Mouse (Mus musculus) liver, embryonic 15.5 days (tissue): ENCODE data around the gene Obp2b. TPM values are rescaled to one million over a fixed set of nuclear protein-coding genes. Genes with fewer than 3 reads are reported as not detected.

ENCODE experiments used
- ATAC-seq: fragments of 200-750 bp; cut with Nextera tagmentation; 2 replicates; pipeline ENCODE4 v1.8.0; 2017; ENCODE audit warnings: moderate number of reproducible peaks, mild to moderate bottlenecking, moderate library complexity; ENCODE audit not compliant: insufficient read depth
- H3K27ac ChIP-seq: fragments of 300-500 bp; sonication (generic); replicated peaks from 2 replicates; pipeline ENCODE4 v1.5.1; 2015; ENCODE audit warnings: mild to moderate bottlenecking, inconsistent platforms
- H3K27me3 ChIP-seq: fragments of 300-500 bp; sonication (generic); 2 replicates; pipeline ENCODE4 v1.6.1; 2015; ENCODE audit warnings: mild to moderate bottlenecking, inconsistent platforms
- H3K36me3 ChIP-seq: fragments of 300-500 bp; sonication (generic); replicated peaks from 2 replicates; pipeline ENCODE4 v1.6.1; 2015; ENCODE audit warnings: moderate library complexity, mild to moderate bottlenecking, inconsistent platforms
- H3K4me1 ChIP-seq: fragments of 300-500 bp; sonication (generic); replicated peaks from 2 replicates; pipeline ENCODE4 v1.6.1; 2015; ENCODE audit warnings: inconsistent platforms
- H3K4me2 ChIP-seq: fragments of 300-500 bp; sonication (generic); 2 replicates; pipeline ENCODE4 v1.6.1; 2015; ENCODE audit warnings: moderate library complexity, mild to moderate bottlenecking, inconsistent platforms
- H3K4me3 ChIP-seq: fragments of 300-500 bp; sonication (generic); replicated peaks from 2 replicates; pipeline ENCODE4 v1.5.1; 2015; ENCODE audit warnings: mild to moderate bottlenecking, inconsistent platforms
- H3K9ac ChIP-seq: fragments of 300-500 bp; sonication (generic); 2 replicates; pipeline ENCODE4 v1.6.1; 2015; ENCODE audit warnings: moderate library complexity, mild to moderate bottlenecking, inconsistent platforms
- H3K9me3 ChIP-seq: fragments of 300-500 bp; sonication (generic); replicated peaks from 2 replicates; pipeline ENCODE4 v1.6.1; 2016; ENCODE audit warnings: inconsistent platforms
- WGBS: fragments of 180-500 bp; shearing (Covaris S2); methylation state at CpG from one replicate; pipeline ENCODE4 v1.1.7; 2015; ENCODE audit warnings: mixed read lengths; ENCODE audit not compliant: insufficient replicate concordance; 5-methylcytosine and 5-hydroxymethylcytosine counted together
- polyA plus RNA-seq: library from polyadenylated mRNA; unstranded; fragments of >200 nt; fragmentation: Nextera tagmentation; extraction: Ambion mirVana; gene quantifications from 2 replicates; pipeline ENCODE4 v1.2.1, GENCODE M21; 2015

Gene Obp2b
- polyA plus RNA-seq, 1 experiment from 2014 or later: not detected

GRCm38 (mm10) chr2:25717222-25717621 is 19.6 kb upstream of the Obp2b start:
- no peaks in the 10 kb centered on the region for H3K4me1 ChIP-seq
- H3K27ac ChIP-seq: no peak overlapping the region
- no peak overlapping the region for H3K4me3 ChIP-seq
- H3K9ac ChIP-seq: no peak overlapping the region
- no peaks in the 10 kb centered on the region for H3K27me3 ChIP-seq
- H3K36me3 ChIP-seq: no peaks in the 10 kb centered on the region
- H3K9me3 ChIP-seq: no peaks in the 10 kb centered on the region
- ATAC-seq: no peak
- no peak overlapping the region for H3K4me2 ChIP-seq

- Histone ChIP-seq H3K36me3 (no peaks in the 10 kb centered on the region), H3K9ac (no peak overlapping the region), H3K9me3 (no peaks in the 10 kb centered on the region), H3K27me3 (no peaks in the 10 kb centered on the region), H3K4me1 (no peaks in the 10 kb centered on the region), H3K4me2 (no peak overlapping the region), H3K4me3 (no peak overlapping the region), H3K27ac (no peak overlapping the region)
- no peak for ATAC-seq
- WGBS: 41% methylated on average over 2 of the region's 2 CpGs
Observed at GRCm38 (mm10) chr2:25733199-25733930, 3.4 kb upstream of the Obp2b start.

DNA sequence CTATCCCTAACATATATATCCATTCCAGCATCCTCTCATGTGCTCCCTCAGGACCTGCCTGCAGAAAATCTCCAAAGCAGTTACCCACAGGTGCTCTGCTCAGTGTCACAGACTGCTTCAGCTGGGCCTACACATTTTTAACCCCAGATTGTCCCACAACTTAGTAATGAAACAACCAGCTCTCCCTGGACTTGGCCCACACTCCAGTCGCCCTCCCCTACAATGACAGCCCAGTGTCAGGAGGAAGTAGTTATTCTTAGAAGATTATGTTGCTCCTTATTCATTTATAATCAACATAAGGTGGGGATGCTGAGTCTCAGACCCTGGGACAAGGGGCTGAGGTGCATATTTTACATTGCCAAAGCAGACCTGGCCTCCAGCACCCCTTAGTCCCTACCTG is 4.9 kb downstream of the Obp2b start:
- H3K9me3 ChIP-seq: no peaks in the 10 kb centered on the region
- H3K4me2 ChIP-seq: no peak overlapping the region
- H3K4me3 ChIP-seq: no peak overlapping the region
- H3K27me3 ChIP-seq: no peaks in the 10 kb centered on the region
- H3K36me3 ChIP-seq: no peaks in the 10 kb centered on the region
- no peak overlapping the region for H3K9ac ChIP-seq
- WGBS: 63% methylated on average over 1 of the region's 1 CpGs
- no peaks in the 10 kb centered on the region for H3K4me1 ChIP-seq
- H3K27ac ChIP-seq: no peak overlapping the region
- no peak for ATAC-seq

- no peak overlapping the region for H3K9ac ChIP-seq
Observed at GRCm38 (mm10) chr2:25754201-25754600, 17.4 kb downstream of the Obp2b start.

DNA sequence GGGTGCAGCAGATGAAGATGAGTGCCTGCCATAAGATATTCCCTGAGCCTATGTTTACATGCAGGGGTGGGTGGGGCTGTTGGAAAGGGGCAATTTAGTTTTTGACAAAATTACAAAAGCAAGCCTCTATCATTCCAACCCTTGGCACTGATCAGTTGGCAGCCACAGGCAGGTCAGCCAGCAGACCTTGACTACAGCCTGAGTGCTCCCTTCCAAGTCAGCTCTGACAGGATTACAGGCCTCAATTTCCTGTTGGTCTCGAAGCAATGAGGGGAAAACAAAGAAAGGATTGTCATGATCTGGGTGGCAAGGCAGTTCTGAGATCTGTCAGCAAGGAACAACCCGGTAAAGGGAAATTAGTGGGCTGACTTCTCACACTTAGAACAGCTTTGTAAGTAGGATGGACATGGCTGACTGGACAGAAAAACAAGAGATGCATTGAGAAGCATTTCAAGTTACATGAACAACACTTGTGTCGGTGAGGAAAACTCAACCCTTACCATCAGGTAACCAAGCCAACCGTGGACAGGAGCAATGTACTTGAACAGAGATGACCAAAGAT is 21.3 kb downstream of the Obp2b start:
- Histone ChIP-seq H3K27ac (no peak overlapping the region), H3K4me3 (no peak overlapping the region), H3K4me2 (no peak overlapping the region), H3K4me1 (no peaks in the 10 kb centered on the region), H3K36me3 (no peaks in the 10 kb centered on the region), H3K9ac (no peak overlapping the region), H3K27me3 (no peaks in the 10 kb centered on the region), H3K9me3 (no peaks in the 10 kb centered on the region)
- 44% methylated on average over 4 of the region's 4 CpGs for WGBS
- no peak for ATAC-seq

More at GRCm38 (mm10) chr2:25754201-25754600, 17.4 kb downstream of the Obp2b start:
- ATAC-seq: no peak
- Histone ChIP-seq H3K27ac (no peak overlapping the region), H3K4me3 (no peak overlapping the region), H3K27me3 (no peaks in the 10 kb centered on the region), H3K4me2 (no peak overlapping the region), H3K36me3 (no peaks in the 10 kb centered on the region), H3K9me3 (no peaks in the 10 kb centered on the region), H3K4me1 (no peaks in the 10 kb centered on the region)
- WGBS: 60% methylated on average over 1 of the region's 1 CpGs

- Histone ChIP-seq H3K4me3 (no peak within 1 kb of the TSS), H3K9ac (no peak within 1 kb of the TSS), H3K4me1 (no peaks in the 10 kb centered on the region), H3K27ac (no peak within 1 kb of the TSS), H3K36me3 (no peaks in the 10 kb centered on the region), H3K4me2 (no peak within 1 kb of the TSS), H3K27me3 (no peaks in the 10 kb centered on the region), H3K9me3 (no peaks in the 10 kb centered on the region)
- ATAC-seq: no peak
- WGBS: 28% methylated on average over 2 of the region's 2 CpGs
Observed at GRCm38 (mm10) chr2:25765269-25765668, 28.5 kb downstream of the Obp2b start, which contains the start of gene Lcn3. Lcn3 (plus strand) TSS chr2:25765569.

DNA sequence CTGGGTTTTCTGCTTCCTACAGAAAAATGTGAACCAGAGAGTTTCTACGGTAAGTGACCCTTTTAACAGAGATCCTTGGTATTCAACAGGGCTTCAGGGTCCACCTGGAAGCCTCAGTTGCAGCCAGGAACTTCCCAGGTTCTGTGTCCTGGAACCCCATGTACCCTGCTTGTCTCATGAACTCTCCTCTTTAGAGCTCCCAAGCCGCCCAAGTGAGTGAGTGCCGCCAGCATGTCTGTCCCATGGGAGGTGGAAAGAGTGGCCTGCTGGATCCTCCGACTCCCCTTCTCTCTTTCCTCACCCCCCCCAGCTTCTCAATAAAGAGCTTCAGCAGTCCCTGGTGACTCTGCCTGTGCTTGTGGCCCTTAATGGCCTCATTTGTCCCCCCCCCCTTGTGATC is 31.0 kb downstream of the Obp2b start:
- Histone ChIP-seq H3K36me3 (no peaks in the 10 kb centered on the region), H3K27ac (no peak overlapping the region), H3K4me1 (no peaks in the 10 kb centered on the region), H3K4me2 (no peak overlapping the region), H3K4me3 (no peak overlapping the region), H3K9ac (no peak overlapping the region), H3K27me3 (no peaks in the 10 kb centered on the region), H3K9me3 (no peaks in the 10 kb centered on the region)
- 64% methylated on average over 4 of the region's 4 CpGs for WGBS
- ATAC-seq: no peak

DNA sequence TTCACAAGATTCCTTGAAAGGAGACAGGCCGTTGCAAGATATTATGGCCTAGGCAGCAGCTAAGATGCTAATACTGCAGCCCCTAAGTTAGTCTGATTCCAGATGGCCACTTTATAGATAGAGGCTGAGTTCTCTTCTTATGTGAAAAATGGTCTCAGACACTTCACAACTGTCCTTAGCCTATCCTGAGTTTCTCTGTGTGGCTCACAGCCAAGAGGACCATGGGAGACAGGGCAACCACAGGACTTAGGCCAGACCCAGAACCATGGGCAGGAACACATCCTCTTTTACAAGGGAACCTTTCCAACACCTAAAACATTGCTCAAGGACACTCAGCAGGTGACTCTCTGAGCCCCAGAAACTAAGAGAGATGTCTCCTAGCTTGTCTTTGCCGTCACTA is 36.7 kb downstream of the Obp2b start:
- Histone ChIP-seq H3K27me3 (no peaks in the 10 kb centered on the region; the same call in 1 of the 2 replicates), H3K4me3 (no peak overlapping the region)

GRCm38 (mm10) chr2:25774640-25775039 is 37.8 kb downstream of the Obp2b start:
- no peaks in the 10 kb centered on the region; the same call in 1 of the 2 replicates for H3K27me3 ChIP-seq
- no peak overlapping the region for H3K4me2 ChIP-seq
- no peaks in the 10 kb centered on the region for H3K36me3 ChIP-seq
- no peaks in the 10 kb centered on the region for H3K4me1 ChIP-seq
- H3K27ac ChIP-seq: no peak overlapping the region
- H3K9ac ChIP-seq: no peak overlapping the region
- no peak for ATAC-seq
- H3K9me3 ChIP-seq: no peaks in the 10 kb centered on the region
- no peak overlapping the region for H3K4me3 ChIP-seq
- WGBS: 45% methylated on average over 2 of the region's 2 CpGs

More for the DNA sequence above, 36.7 kb downstream of the Obp2b start:
- Histone ChIP-seq H3K4me2 (no peak overlapping the region), H3K27ac (no peak overlapping the region), H3K36me3 (no peaks in the 10 kb centered on the region), H3K9me3 (no peaks in the 10 kb centered on the region), H3K9ac (no peak overlapping the region), H3K4me1 (no peaks in the 10 kb centered on the region)
- ATAC-seq: no peak
- WGBS: 62% methylated on average over 2 of the region's 2 CpGs

GRCm38 (mm10) chr2:25775991-25776390 is 39.2 kb downstream of the Obp2b start:
- H3K4me2 ChIP-seq: no peak overlapping the region
- H3K36me3 ChIP-seq: no peaks in the 10 kb centered on the region
- 52% methylated on average over 3 of the region's 3 CpGs for WGBS
- no peak overlapping the region for H3K9ac ChIP-seq
- ATAC-seq: no peak
- no peaks in the 10 kb centered on the region; the same call in 1 of the 2 replicates for H3K27me3 ChIP-seq
- no peak overlapping the region for H3K4me3 ChIP-seq
- no peaks in the 10 kb centered on the region for H3K4me1 ChIP-seq
- H3K27ac ChIP-seq: no peak overlapping the region
- no peaks in the 10 kb centered on the region for H3K9me3 ChIP-seq

DNA sequence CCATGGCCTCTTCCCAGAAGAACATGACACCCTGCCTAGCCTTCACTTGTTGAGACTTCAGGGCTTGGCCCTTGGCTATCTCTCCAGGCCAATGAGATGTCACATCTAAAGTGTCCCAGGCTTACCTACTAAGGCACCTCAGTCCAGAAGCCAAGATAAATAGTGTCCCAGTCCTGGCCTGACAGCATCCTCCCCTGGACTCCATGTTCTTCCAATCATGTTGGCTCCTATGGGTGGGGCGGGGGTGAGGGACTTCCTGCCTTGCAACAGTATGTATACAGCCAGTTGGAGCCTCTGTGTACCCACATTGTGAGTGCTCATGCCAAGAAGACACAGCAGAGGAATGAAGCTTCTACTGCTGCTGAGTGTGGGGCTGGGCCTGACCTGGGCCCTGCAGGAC is 39.9 kb downstream of the Obp2b start, which contains the start of gene Lcn11:
Gene Lcn11 (plus strand): TSS at position 301 of the 400 bp plus-strand sequence.
- H3K4me3 ChIP-seq: no peak within 1 kb of the TSS
- H3K36me3 ChIP-seq: no peaks in the 10 kb centered on the region
- H3K4me1 ChIP-seq: no peaks in the 10 kb centered on the region
- H3K9ac ChIP-seq: no peak within 1 kb of the TSS
- H3K9me3 ChIP-seq: no peaks in the 10 kb centered on the region
- WGBS: 70% methylated on average over 1 of the region's 1 CpGs
- H3K27ac ChIP-seq: no peak within 1 kb of the TSS
- no peak for ATAC-seq
- H3K4me2 ChIP-seq: no peak within 1 kb of the TSS
- no peaks in the 10 kb centered on the region; the same call in 1 of the 2 replicates for H3K27me3 ChIP-seq
